Mouse (Mus musculus) R1 (cell line): ENCODE data around the gene Oxnad1.
A peak's percentile ranks its signal among the peaks of the same experiment; 100 is the strongest.
"Not testable (repeated sequence)": the region's sequence is repeated elsewhere in the genome, so short reads cannot be mapped to it uniquely, and the experiment has no call there.

Experiments
- DNase-seq: peaks from one replicate; pipeline ENCODE4 v3.0.0-alpha.2; 2018; ENCODE audit warnings: low read depth, low spot score

Gene Oxnad1

GRCm38 (mm10) chr14:32087584-32088248 lies 2.5 kb downstream of the Oxnad1 start:
- DNase-seq, result not testable (repeated sequence)

- no peak for DNase-seq
These were observed 6.0 kb downstream of the Oxnad1 start for GRCm38 (mm10) chr14:32091124-32091523.

- DNase-seq, result no peak
These were observed 6.5 kb downstream of the Oxnad1 start for GRCm38 (mm10) chr14:32091704-32092103.

- DNase-seq, result no peak
These were observed 7.8 kb downstream of the Oxnad1 start for GRCm38 (mm10) chr14:32093018-32093417.

- DNase-seq, result no peak
These were observed 8.4 kb downstream of the Oxnad1 start for GRCm38 (mm10) chr14:32093500-32094117.

GRCm38 (mm10) chr14:32095646-32096045 lies 10.5 kb downstream of the Oxnad1 start:
- no peak for DNase-seq

- no peak for DNase-seq
These were observed 11.6 kb downstream of the Oxnad1 start for GRCm38 (mm10) chr14:32096740-32097139.

GRCm38 (mm10) chr14:32097691-32098090 lies 12.5 kb downstream of the Oxnad1 start:
- no peak for DNase-seq

GRCm38 (mm10) chr14:32098951-32099350 lies 13.8 kb downstream of the Oxnad1 start:
- DNase-seq, result no peak

- DNase-seq, result no peak
These were observed 18.4 kb downstream of the Oxnad1 start for GRCm38 (mm10) chr14:32103556-32103955.

- peak; percentile 41 for DNase-seq
These were observed 20.5 kb downstream of the Oxnad1 start for GRCm38 (mm10) chr14:32105663-32106062.

GRCm38 (mm10) chr14:32106911-32107310 lies 21.7 kb downstream of the Oxnad1 start:
- DNase-seq, result peak; percentile 71

GRCm38 (mm10) chr14:32112124-32112523 lies 26.9 kb downstream of the Oxnad1 start:
- DNase-seq, result not testable (repeated sequence)

GRCm38 (mm10) chr14:32120940-32121919 lies 36.1 kb downstream of the Oxnad1 start:
- no peak for DNase-seq

- peak; percentile 86 for DNase-seq
These were observed 36.7 kb downstream of the Oxnad1 start for GRCm38 (mm10) chr14:32121920-32122315.

- peak; percentile 98 for DNase-seq
These were observed 39.1 kb downstream of the Oxnad1 start for GRCm38 (mm10) chr14:32124261-32124660.

GRCm38 (mm10) chr14:32125256-32125655 lies 40.1 kb downstream of the Oxnad1 start:
- peak; percentile 92 for DNase-seq

- DNase-seq, result no peak
These were observed 43.2 kb downstream of the Oxnad1 start for GRCm38 (mm10) chr14:32128409-32128808.

- DNase-seq, result no peak
These were observed 46.7 kb downstream of the Oxnad1 start for GRCm38 (mm10) chr14:32131836-32132235.

- peak; percentile 41 for DNase-seq
These were observed 49.1 kb downstream of the Oxnad1 start for GRCm38 (mm10) chr14:32134293-32134692.

GRCm38 (mm10) chr14:32136467-32136866 lies 51.3 kb downstream of the Oxnad1 start:
- not testable (repeated sequence) for DNase-seq

- peak; percentile 65 for DNase-seq
These were observed 55.3 kb downstream of the Oxnad1 start for GRCm38 (mm10) chr14:32140359-32140965.
